Mouse (Mus musculus): ENCODE measurements around the gene Smurf2.

DNA sequence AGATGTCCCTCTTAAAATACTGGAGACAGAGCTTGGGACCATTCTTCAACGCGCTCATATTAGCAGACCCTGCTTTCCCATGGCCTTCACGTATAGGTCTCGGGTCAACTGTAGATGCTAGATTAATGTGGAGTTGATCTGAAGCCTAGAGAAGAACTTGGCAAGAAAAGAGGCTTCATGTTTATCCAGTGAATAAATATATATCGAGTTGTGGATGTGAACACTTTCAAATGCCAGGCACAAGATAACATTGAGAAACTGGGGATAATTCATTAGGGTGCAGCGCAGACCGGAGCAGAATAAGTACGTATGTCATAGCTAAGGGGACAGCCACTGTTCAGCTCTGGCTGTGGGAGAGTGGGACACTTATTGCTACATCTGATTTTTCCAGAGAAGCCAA lies 49.3 kb upstream of the Smurf2 start:
- TF ChIP-seq POLR2A (IDR thresholded peaks at IDR 0.05; ENCODE audit: extremely low read depth, insufficient read depth, low read length) (no peak), CTCF (IDR thresholded peaks at IDR 0.05; ENCODE audit: extremely low read depth, insufficient read depth, low read length) (no peak)

All from cortical plate, adult 2 months (tissue).